Mouse (Mus musculus) left cerebral cortex, adult 18-20 months (tissue): ENCODE results near the gene Nop10. TPM values are rescaled to one million over a fixed set of nuclear protein-coding genes. Genes with fewer than 3 reads are reported as not detected.

Source experiments
- total RNA-seq, 2 experiments: library from RNA; stranded (reverse); gene quantifications; 2 replicates each; pipeline ENCODE4 v1.2.3; 2021

Gene Nop10
- total RNA-seq, 2 experiments from 2014 or later, result 48.6 to 56.9 TPM

Other genes with a start within 250 kb of the Nop10 start
- gene Olfr1310, start 249.2 kb upstream of the Nop10 start, total RNA-seq, result not detected
- gene Olfr1311, start 237.5 kb upstream of the Nop10 start, total RNA-seq, result not detected
- gene Olfr1312, start 211.7 kb upstream of the Nop10 start, total RNA-seq, result not detected
- not detected for gene Olfr1313, start 184.1 kb upstream of the Nop10 start, total RNA-seq
- gene Olfr1314, start 165.1 kb upstream of the Nop10 start, total RNA-seq, result not detected
- not detected for gene Olfr1315-ps1, start 146.5 kb upstream of the Nop10 start, total RNA-seq
- gene Olfr1316, start 126.9 kb upstream of the Nop10 start, total RNA-seq, result not detected
- not detected for gene Olfr1317, start 121.6 kb upstream of the Nop10 start, total RNA-seq
- gene Olfr1318, start 107.7 kb upstream of the Nop10 start, total RNA-seq, result not detected
- 100 to 1,000 TPM; 141 to 158 TPM for gene Lpcat4, start 22.5 kb upstream of the Nop10 start, total RNA-seq
- gene Nutm1, start 2.6 kb upstream of the Nop10 start, total RNA-seq, result not detected
- gene Slc12a6, start 3.9 kb downstream of the Nop10 start, total RNA-seq, result 100 to 1,000 TPM; 115 to 123 TPM
- 1 to 10 TPM; 2.8 to 3.5 TPM for gene Gm21985, start 4.4 kb downstream of the Nop10 start, total RNA-seq
- gene Emc4, start 106.1 kb downstream of the Nop10 start, total RNA-seq, result 100 to 1,000 TPM; 149 to 162 TPM
- gene Katnbl1, start 117.3 kb downstream of the Nop10 start, total RNA-seq, result 10 to 100 TPM; 11.8 to 13.4 TPM
- 10 to 100 TPM; 49.8 to 51.8 TPM for gene Emc7, start 193.1 kb downstream of the Nop10 start, total RNA-seq
- gene Chrm5, start 218.8 kb downstream of the Nop10 start, total RNA-seq, result 1 to 10 TPM; 1.1 to 2.3 TPM
- gene Aven, start 231.0 kb downstream of the Nop10 start, total RNA-seq, result 1 to 10 TPM; 9.7 to 9.9 TPM